Mouse (Mus musculus): ENCODE results near the gene Znfx1. TPM values are rescaled to one million over a fixed set of nuclear protein-coding genes. Genes with fewer than 3 reads are reported as not detected.

The Znfx1 gene
- polyA plus RNA-seq, 1 experiment, result 46.0 TPM

DNA sequence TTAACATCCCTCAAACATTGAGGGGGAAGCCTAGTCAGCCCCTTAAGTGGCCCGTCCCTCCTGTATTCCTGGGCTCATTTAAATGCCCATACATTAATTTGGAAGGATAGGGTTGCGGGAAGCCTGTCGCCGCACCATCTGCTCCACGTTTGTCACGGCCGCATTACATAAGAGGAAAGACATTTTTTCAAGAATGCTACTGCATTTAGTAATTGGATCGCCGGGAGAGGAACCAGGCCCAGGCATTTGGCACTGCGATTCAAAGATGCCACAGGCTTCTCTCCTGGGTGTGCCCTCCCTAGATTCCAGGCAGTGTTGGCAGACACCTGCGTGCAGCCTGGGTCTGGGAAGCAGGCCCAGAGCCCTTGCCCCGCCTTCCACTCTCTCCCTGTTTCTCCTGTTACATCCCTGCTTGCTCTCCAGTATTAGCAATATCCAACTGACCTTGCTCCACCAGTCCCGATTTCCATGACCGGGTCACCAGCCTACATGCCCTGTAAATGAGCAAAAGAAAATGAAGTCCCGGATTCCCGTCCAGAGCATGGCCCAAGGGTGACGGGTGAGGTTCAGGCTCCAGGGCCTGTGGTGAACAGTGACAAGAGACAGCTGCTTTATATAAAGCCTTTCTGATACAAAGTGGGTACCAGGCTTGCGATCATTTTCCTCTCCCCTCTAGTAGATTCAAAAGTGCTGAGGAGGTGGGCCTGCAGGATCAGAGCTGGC lies 16.9 kb upstream of the Znfx1 start:
- DNase-seq, result no peak
- WGBS, result 94% methylated on average over 18 of the region's 18 CpGs
- no peaks in the 10 kb centered on the region for H3K36me3 ChIP-seq (ENCODE audit: control insufficient read depth, insufficient read depth, low read length)
- H3K27me3 ChIP-seq (ENCODE audit: control insufficient read depth, insufficient read depth, low read length), result no peaks in the 10 kb centered on the region
- H3K27ac ChIP-seq (ENCODE audit: control insufficient read depth, insufficient read depth, low read length), result no peak overlapping the region
- no peak overlapping the region for H3K4me3 ChIP-seq (ENCODE audit: control insufficient read depth, insufficient read depth, low read length)
- H3K4me1 ChIP-seq (replicated peaks; ENCODE audit: control insufficient read depth, insufficient read depth, low read length), result peaks cover 11% of the 10 kb centered on the region
- TF ChIP-seq POLR2A (IDR thresholded peaks at IDR 0.05; ENCODE audit: control insufficient read depth, extremely low read depth, insufficient read depth, low read length, poor library complexity) (no peak), CTCF (IDR thresholded peaks at IDR 0.05; ENCODE audit: borderline replicate concordance, control insufficient read depth, extremely low read depth, insufficient read depth, low read length, poor library complexity) (no peak)

DNA sequence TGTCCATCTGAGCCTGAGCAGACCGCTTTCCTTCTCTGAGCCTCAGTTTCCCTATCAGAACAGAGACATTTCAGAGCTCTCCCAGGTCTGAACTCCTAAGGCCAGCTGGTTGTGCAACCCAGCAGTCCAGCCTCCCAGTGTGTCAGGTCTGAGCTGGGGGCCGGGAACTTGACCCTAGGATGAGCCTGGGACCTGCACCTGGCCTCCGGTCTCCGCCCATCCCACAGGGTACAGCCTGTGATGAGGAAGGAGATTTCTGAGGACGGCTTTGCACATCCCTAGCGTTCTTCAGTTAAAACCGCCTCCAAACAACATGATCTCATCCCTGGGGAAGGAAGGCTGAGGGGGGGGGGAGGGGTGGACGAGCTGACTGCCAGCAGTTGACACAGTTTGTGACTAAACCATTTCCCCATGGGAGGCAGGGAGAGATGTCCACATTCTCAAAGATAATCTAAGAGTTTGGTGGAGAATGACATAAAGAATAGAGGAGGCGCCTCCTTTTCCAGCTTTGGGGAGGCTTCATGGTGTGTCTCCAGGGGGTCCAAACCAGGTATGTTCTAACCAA lies 16.2 kb upstream of the Znfx1 start:
- H3K36me3 ChIP-seq (ENCODE audit: control insufficient read depth, insufficient read depth, low read length), result no peaks in the 10 kb centered on the region
- no peak overlapping the region for H3K4me3 ChIP-seq (ENCODE audit: control insufficient read depth, insufficient read depth, low read length)
- TF ChIP-seq CTCF (IDR thresholded peaks at IDR 0.05; ENCODE audit: borderline replicate concordance, control insufficient read depth, extremely low read depth, insufficient read depth, low read length, poor library complexity) (no peak), POLR2A (IDR thresholded peaks at IDR 0.05; ENCODE audit: control insufficient read depth, extremely low read depth, insufficient read depth, low read length, poor library complexity) (no peak)
- no peak for DNase-seq
- H3K4me1 ChIP-seq (replicated peaks; ENCODE audit: control insufficient read depth, insufficient read depth, low read length), result peaks cover 11% of the 10 kb centered on the region
- 86% methylated on average over 9 of the region's 9 CpGs for WGBS
- H3K27ac ChIP-seq (ENCODE audit: control insufficient read depth, insufficient read depth, low read length), result no peak overlapping the region
- H3K27me3 ChIP-seq (ENCODE audit: control insufficient read depth, insufficient read depth, low read length), result no peaks in the 10 kb centered on the region

GRCm38 (mm10) chr2:167078486-167078885 lies 15.7 kb upstream of the Znfx1 start:
- no peak for DNase-seq
- H3K36me3 ChIP-seq (ENCODE audit: control insufficient read depth, insufficient read depth, low read length), result no peaks in the 10 kb centered on the region
- H3K4me3 ChIP-seq (ENCODE audit: control insufficient read depth, insufficient read depth, low read length), result no peak overlapping the region
- no peak for TF ChIP-seq CTCF (IDR thresholded peaks at IDR 0.05; ENCODE audit: borderline replicate concordance, control insufficient read depth, extremely low read depth, insufficient read depth, low read length, poor library complexity)
- no peak for TF ChIP-seq POLR2A (IDR thresholded peaks at IDR 0.05; ENCODE audit: control insufficient read depth, extremely low read depth, insufficient read depth, low read length, poor library complexity)
- peaks cover 11% of the 10 kb centered on the region for H3K4me1 ChIP-seq (replicated peaks; ENCODE audit: control insufficient read depth, insufficient read depth, low read length)
- H3K27ac ChIP-seq (ENCODE audit: control insufficient read depth, insufficient read depth, low read length), result no peak overlapping the region
- H3K27me3 ChIP-seq (ENCODE audit: control insufficient read depth, insufficient read depth, low read length), result no peaks in the 10 kb centered on the region
- WGBS, result 64% methylated on average over 7 of the region's 7 CpGs

DNA sequence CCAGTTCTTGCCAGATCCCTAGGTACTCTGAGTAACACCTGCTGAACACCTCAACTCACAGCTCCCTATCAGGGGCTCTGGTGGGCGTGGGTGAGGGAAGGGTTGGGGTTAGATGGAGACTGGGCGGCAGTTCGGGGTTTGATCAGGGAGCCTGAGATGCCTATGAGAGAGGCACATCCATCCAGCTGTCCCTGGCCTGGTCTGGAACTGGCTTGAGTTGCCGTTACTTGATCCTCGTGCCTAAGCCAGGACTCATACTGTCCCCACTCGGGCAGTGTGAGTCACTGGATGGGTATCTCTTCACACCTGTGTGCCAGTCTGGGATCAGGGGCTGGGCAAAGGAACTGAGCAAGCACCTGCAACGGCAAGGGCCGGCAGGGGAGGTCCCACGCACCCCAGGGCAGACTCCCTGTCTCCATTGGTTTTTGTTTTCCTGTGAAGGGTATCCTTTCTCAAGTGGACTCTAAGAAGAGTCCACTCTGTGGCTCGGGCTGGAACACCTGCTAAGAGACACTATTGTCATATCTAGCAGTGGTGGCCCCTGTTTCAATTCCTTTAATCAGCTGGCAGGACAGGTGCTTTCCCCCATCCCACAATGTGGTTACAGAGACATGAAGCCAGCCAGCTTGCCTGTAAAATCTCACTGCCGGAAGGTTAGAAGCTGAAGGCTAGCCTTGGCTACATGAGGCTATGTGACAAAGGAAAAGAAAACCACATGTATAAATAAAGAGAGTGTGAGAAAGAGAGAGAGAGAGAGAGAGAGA lies 14.6 kb upstream of the Znfx1 start:
- no peak for DNase-seq
- no peaks in the 10 kb centered on the region for H3K36me3 ChIP-seq (ENCODE audit: control insufficient read depth, insufficient read depth, low read length)
- WGBS, result 84% methylated on average over 11 of the region's 11 CpGs
- peaks cover 11% of the 10 kb centered on the region for H3K4me1 ChIP-seq (replicated peaks; ENCODE audit: control insufficient read depth, insufficient read depth, low read length)
- no peak overlapping the region for H3K4me3 ChIP-seq (ENCODE audit: control insufficient read depth, insufficient read depth, low read length)
- TF ChIP-seq CTCF (IDR thresholded peaks at IDR 0.05; ENCODE audit: borderline replicate concordance, control insufficient read depth, extremely low read depth, insufficient read depth, low read length, poor library complexity) (no peak), POLR2A (IDR thresholded peaks at IDR 0.05; ENCODE audit: control insufficient read depth, extremely low read depth, insufficient read depth, low read length, poor library complexity) (no peak)
- H3K27me3 ChIP-seq (ENCODE audit: control insufficient read depth, insufficient read depth, low read length), result no peaks in the 10 kb centered on the region
- no peak overlapping the region for H3K27ac ChIP-seq (ENCODE audit: control insufficient read depth, insufficient read depth, low read length)

DNA sequence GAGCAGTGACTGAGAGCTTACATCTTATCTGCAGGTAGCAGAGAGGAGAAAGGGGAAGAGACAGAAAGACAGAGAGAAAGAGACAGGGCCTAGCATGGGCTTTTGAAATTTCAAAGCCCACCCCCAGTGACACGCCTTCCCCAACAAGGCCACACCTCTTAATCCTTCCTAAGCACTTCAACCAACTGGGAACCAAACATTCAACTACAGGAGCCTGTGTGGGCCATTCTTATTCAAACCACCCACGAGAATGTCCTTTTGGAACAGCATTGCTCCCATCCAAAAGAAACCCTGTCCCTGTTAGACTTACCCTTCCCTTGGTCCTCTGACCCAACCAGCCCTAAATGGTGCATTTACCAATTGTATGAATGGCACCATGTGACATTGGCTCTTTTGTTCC lies 13.9 kb upstream of the Znfx1 start:
- no peak for DNase-seq
- Histone ChIP-seq H3K27ac (ENCODE audit: control insufficient read depth, insufficient read depth, low read length) (no peak overlapping the region), H3K36me3 (ENCODE audit: control insufficient read depth, insufficient read depth, low read length) (no peaks in the 10 kb centered on the region), H3K27me3 (ENCODE audit: control insufficient read depth, insufficient read depth, low read length) (no peaks in the 10 kb centered on the region), H3K4me3 (ENCODE audit: control insufficient read depth, insufficient read depth, low read length) (no peak overlapping the region), H3K4me1 (replicated peaks; ENCODE audit: control insufficient read depth, insufficient read depth, low read length) (peaks cover 12% of the 10 kb centered on the region)
- no peak for TF ChIP-seq CTCF (IDR thresholded peaks at IDR 0.05; ENCODE audit: borderline replicate concordance, control insufficient read depth, extremely low read depth, insufficient read depth, low read length, poor library complexity)
- no peak for TF ChIP-seq POLR2A (IDR thresholded peaks at IDR 0.05; ENCODE audit: control insufficient read depth, extremely low read depth, insufficient read depth, low read length, poor library complexity)
- WGBS, result 96% methylated on average over 2 of the region's 2 CpGs

DNA sequence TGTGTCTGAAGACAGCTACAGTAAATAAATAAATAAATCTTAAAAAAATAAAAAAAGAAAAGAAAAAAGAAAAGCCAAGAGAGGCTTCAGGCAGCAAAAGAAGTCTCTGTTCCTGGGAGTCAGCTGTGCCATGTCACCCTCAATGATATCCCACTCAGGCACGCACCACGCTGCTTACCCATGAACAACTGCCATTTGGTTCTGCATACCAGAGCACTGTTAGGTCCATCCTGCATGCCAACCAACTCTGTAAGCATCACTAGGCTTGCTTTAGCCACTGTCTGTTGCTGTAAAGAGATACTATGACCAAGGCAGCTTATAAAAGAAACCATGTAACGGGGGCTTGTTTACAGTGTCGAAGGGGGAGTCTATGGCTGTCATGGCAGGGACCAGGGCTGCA lies 13.5 kb upstream of the Znfx1 start:
- Histone ChIP-seq H3K36me3 (ENCODE audit: control insufficient read depth, insufficient read depth, low read length) (no peaks in the 10 kb centered on the region), H3K27ac (ENCODE audit: control insufficient read depth, insufficient read depth, low read length) (no peak overlapping the region), H3K4me3 (ENCODE audit: control insufficient read depth, insufficient read depth, low read length) (no peak overlapping the region), H3K4me1 (replicated peaks; ENCODE audit: control insufficient read depth, insufficient read depth, low read length) (peaks cover 11% of the 10 kb centered on the region), H3K27me3 (ENCODE audit: control insufficient read depth, insufficient read depth, low read length) (no peaks in the 10 kb centered on the region)
- WGBS, result 97% methylated on average over 4 of the region's 4 CpGs
- no peak for DNase-seq
- no peak for TF ChIP-seq CTCF (IDR thresholded peaks at IDR 0.05; ENCODE audit: borderline replicate concordance, control insufficient read depth, extremely low read depth, insufficient read depth, low read length, poor library complexity)
- no peak for TF ChIP-seq POLR2A (IDR thresholded peaks at IDR 0.05; ENCODE audit: control insufficient read depth, extremely low read depth, insufficient read depth, low read length, poor library complexity)

All from thymus, adult 2 months (tissue).